Mouse (Mus musculus) cerebellum, adult 11-12 months (tissue): ENCODE data around the gene Vsig10.
A peak's percentile ranks its signal among the peaks of the same experiment; 100 is the strongest.
"Not testable (repeated sequence)": the region's sequence is repeated elsewhere in the genome, so short reads cannot be mapped to it uniquely, and the experiment has no call there.

ENCODE experiments used
- DNase-seq: peaks from one replicate; pipeline ENCODE4 v3.0.0; 2022

Vsig10 gene

GRCm38 (mm10) chr5:117303691-117304579 lies 14.9 kb upstream of the Vsig10 start:
- no peak for DNase-seq

GRCm38 (mm10) chr5:117304947-117305346 lies 13.9 kb upstream of the Vsig10 start:
- peak; percentile 58 for DNase-seq

- DNase-seq = no peak
These were observed 13.1 kb upstream of the Vsig10 start for GRCm38 (mm10) chr5:117305754-117306153.

GRCm38 (mm10) chr5:117306826-117307225 lies 12.1 kb upstream of the Vsig10 start:
- DNase-seq = no peak

- no peak for DNase-seq
These were observed 11.2 kb upstream of the Vsig10 start for GRCm38 (mm10) chr5:117307699-117308098.

GRCm38 (mm10) chr5:117313420-117313819 lies 5.5 kb upstream of the Vsig10 start:
- DNase-seq = no peak

GRCm38 (mm10) chr5:117313909-117314308 lies 5.0 kb upstream of the Vsig10 start:
- no peak for DNase-seq

GRCm38 (mm10) chr5:117314587-117315428 lies 4.1 kb upstream of the Vsig10 start:
- DNase-seq = no peak

GRCm38 (mm10) chr5:117323751-117324150 lies 4.9 kb downstream of the Vsig10 start:
- DNase-seq = no peak

- DNase-seq = no peak
These were observed 7.5 kb downstream of the Vsig10 start for GRCm38 (mm10) chr5:117326408-117326807.

- DNase-seq = no peak
These were observed 11.6 kb downstream of the Vsig10 start for GRCm38 (mm10) chr5:117330457-117330856.

GRCm38 (mm10) chr5:117337999-117338398 lies 19.1 kb downstream of the Vsig10 start:
- DNase-seq = no peak

GRCm38 (mm10) chr5:117338503-117338902 lies 19.6 kb downstream of the Vsig10 start:
- no peak for DNase-seq

GRCm38 (mm10) chr5:117340081-117340480 lies 21.2 kb downstream of the Vsig10 start:
- no peak for DNase-seq

GRCm38 (mm10) chr5:117341896-117342295 lies 23.0 kb downstream of the Vsig10 start:
- DNase-seq = no peak

- DNase-seq = not testable (repeated sequence)
These were observed 25.6 kb downstream of the Vsig10 start for GRCm38 (mm10) chr5:117344496-117344895.

GRCm38 (mm10) chr5:117345432-117345976 lies 26.6 kb downstream of the Vsig10 start:
- no peak for DNase-seq

GRCm38 (mm10) chr5:117346281-117346680 lies 27.4 kb downstream of the Vsig10 start:
- DNase-seq = no peak

GRCm38 (mm10) chr5:117347011-117347410 lies 28.1 kb downstream of the Vsig10 start:
- DNase-seq = no peak

- no peak for DNase-seq
These were observed 29.0 kb downstream of the Vsig10 start for GRCm38 (mm10) chr5:117347838-117348237.

GRCm38 (mm10) chr5:117348279-117348678 lies 29.4 kb downstream of the Vsig10 start:
- DNase-seq = peak; percentile 48

GRCm38 (mm10) chr5:117354121-117354520 lies 35.2 kb downstream of the Vsig10 start:
- DNase-seq = no peak

GRCm38 (mm10) chr5:117355648-117356303 lies 36.9 kb downstream of the Vsig10 start:
- DNase-seq = no peak
